Mouse (Mus musculus) layer of hippocampus, adult 18-20 months (tissue): ENCODE data around the gene Map3k20. TPM values are rescaled to one million over a fixed set of nuclear protein-coding genes. Genes with fewer than 3 reads are reported as not detected.
A peak's percentile ranks its signal among the peaks of the same experiment; 100 is the strongest.

Source experiments
- DNase-seq, 2 experiments: peaks; one replicate each; pipeline ENCODE4 v3.0.0; 2022; ENCODE audit warnings: low spot score in 2 of 2
- total RNA-seq, 2 experiments: library from RNA; stranded (reverse); gene quantifications; 2 replicates each; pipeline ENCODE4 v1.2.3; 2021

Map3k20 gene
- total RNA-seq, 2 experiments from 2014 or later: 12.6 to 16.8 TPM

GRCm38 (mm10) chr2:72416095-72417080 lies 131.0 kb downstream of the Map3k20 start:
- DNase-seq: no peak

DNA sequence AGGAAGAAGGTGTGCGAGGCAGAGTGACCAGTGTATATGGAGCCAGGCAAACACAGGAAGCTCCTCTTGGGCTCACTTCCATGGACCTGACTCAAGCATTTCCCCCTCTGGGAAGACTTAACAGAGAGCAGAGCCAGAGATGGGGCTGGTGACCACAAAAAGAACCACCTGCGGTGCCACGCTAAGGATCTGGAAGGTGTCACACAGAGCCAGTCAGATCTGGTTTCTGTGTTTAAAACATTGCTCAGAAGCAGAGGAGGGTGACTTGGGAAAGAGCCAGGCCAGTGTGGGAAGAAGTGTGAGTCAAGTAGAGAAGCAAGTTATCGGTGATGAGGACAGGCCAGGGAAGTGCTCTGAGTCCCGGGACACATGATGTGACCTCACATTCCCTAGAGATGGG lies 135.1 kb downstream of the Map3k20 start:
- no peak for DNase-seq

DNA sequence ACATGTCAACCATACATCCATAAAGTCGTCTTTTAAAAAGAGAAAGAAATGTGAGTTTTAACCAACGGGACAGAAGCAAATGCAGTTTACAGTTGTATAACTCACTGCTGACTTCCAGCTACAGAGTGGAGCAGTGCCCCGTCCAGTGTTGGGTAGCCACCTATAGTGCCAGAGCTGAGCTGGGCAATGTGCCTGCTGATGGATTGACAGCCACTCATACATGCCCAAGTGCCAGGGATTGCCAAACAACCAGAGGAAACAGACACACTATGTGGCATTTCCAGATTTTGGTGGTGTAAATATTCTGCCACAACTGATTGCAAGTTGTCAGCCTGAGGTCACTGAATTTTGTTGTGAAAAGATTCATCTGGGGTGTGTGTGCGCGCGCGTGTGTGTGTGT lies 139.2 kb downstream of the Map3k20 start:
- no peak for DNase-seq

GRCm38 (mm10) chr2:72426776-72427175 lies 141.3 kb downstream of the Map3k20 start:
- peak; percentile 16 to 55 for DNase-seq

DNA sequence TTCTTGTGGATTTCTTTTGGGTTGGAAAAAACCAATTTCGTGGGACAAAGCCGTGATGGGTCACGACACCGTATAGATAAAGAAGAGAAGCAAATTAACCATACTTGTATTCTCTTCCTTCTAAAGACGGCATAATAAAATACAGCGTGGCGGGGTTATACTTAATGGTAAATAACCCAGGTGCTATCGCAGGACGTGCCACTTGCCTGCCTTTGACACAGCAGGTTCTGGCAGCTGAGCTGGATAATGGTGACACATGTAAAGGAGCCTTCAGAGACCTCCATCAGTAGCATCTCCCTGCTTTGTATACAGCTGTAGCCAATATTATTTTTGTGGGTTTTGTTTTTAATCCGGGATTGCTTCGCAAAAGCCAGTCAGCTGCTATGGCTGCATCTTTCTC lies 141.9 kb downstream of the Map3k20 start:
- DNase-seq: no peak

GRCm38 (mm10) chr2:72438941-72439533 lies 153.6 kb downstream of the Map3k20 start:
- no peak for DNase-seq

- peak in 1 of 2 experiments; percentile 15 for DNase-seq
Measured at GRCm38 (mm10) chr2:72441010-72441409, 155.6 kb downstream of the Map3k20 start.

GRCm38 (mm10) chr2:72442825-72443224 lies 157.4 kb downstream of the Map3k20 start:
- no peak for DNase-seq

- no peak for DNase-seq
Measured at GRCm38 (mm10) chr2:72443960-72444359, 158.5 kb downstream of the Map3k20 start.

- DNase-seq: no peak
Measured at GRCm38 (mm10) chr2:72446106-72446505, 160.7 kb downstream of the Map3k20 start.

DNA sequence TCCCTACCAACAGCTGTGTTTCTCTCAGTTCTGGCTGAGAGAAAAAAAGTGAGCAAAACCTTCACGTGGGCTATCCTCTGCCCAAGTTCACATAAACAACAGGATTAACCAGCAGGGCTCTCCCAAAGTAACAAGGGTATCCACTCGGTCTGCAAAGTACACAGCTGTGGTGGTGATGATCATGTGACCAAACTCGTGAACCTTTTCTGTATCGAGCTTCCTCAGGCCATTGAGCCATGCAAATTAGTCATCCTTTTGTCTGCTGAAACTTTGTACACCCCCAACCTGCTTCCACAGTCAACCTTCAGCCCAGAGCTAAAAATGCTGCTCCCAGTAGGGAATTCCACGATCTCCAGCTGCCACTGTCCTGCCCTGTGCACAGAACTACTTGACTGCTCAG lies 161.2 kb downstream of the Map3k20 start:
- DNase-seq: no peak

- DNase-seq: no peak
Measured at GRCm38 (mm10) chr2:72453563-72453962, 168.1 kb downstream of the Map3k20 start.

DNA sequence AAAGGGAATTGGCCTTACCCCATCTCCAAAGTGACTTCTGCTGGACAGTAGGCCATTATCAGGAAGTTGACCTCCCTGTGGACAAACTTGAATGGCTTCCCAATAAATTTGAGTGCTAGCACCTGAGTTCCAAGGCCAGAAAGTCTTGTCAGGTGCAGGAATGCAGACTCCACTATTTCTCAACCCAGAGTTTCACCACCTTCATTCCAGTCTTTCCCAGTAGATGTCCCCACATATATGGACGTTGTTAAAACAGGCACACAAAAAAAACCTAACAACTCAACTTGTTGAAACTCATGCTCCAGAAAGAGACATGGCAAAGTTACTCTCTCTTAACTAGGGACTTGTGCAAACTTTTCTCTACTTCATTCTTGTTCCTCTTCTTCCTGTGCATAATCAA lies 170.8 kb downstream of the Map3k20 start:
- no peak for DNase-seq

GRCm38 (mm10) chr2:72464376-72465014 lies 179.1 kb downstream of the Map3k20 start:
- no peak for DNase-seq

DNA sequence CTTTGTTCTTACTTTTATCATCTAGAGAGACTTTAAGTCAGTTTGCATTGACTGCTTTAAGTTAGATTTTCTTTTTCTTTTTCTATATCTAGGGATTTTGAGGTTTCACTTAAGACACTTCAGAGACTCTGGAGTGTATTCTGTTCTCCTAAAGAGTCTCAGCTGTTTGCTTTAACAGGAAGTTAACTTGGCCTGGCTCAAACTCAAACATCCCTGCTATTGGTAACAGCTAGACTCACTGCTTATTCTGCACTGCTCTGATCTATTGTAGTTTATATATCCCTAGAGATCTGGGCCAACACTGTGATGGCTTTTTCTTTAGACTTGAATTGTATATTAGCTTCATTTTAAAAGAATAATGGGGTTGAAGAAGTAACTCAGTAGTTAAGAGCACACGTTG lies 182.2 kb downstream of the Map3k20 start:
- DNase-seq: no peak

DNA sequence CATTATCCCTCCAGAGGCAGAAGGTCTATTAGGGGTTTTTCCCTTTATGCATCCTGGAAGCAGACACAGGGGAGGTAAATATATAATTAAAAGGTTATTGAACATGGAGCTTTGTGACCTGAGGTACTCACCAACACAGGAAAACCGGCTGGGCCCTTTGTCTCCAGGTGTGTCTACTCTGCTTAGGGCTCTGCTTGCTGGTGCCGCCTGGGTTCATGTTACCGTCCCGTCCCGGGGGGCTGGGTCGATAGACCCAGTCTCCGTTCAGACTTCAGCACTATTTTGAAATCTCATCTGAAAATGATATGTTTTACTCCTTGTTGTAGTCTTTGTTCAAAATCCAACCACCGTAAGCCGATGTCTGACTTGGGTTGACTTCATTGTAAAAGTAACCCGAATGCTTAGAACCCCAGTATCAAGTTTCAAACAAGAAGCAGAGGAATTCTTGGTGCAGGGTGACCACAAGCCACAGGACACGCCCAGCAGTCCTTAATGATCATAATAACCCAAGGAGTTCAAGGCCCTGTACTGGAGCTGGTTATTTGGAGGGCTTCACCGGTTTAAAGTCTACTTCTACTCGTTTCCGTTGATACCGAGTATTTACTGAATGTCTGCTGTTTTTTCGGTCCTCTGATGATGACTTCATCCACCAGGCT lies 186.1 kb downstream of the Map3k20 start:
- no peak for DNase-seq

DNA sequence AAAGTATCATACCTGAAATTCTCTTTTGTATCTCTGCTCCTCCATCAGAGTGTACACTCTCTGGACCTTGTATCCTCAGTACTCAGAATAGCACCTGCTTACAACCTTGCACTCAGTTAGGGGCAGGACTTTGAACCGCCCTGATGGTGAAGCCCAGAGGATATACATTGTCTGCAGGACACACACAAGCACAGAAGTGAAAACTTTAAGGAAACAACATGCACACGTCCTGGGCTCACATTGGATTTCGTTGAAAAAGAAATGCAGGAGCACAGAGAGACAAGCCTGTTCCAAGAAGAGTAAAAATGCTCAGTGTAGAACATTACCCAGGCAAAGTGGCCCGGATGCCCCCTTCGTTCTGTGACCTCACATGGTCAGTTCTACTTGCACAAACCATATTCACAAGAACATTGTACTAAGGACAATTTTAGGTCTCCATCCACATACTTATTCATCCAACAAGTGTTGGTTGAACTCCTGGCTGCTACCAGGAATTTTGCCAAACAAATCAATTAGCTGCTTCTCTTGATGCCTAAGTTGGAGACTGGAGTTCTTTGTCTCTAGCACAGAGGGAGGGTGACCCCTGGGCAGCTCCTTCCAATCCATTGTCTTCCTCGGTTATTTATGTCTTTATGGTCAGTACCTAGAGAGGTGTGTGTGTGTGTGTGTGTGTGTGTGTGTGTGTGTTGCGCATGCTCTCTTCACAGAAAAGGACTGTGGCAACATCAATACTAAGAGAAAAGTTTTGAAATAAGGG lies 189.3 kb downstream of the Map3k20 start:
- DNase-seq: no peak

GRCm38 (mm10) chr2:72475423-72475796 lies 190.0 kb downstream of the Map3k20 start:
- DNase-seq: no peak

DNA sequence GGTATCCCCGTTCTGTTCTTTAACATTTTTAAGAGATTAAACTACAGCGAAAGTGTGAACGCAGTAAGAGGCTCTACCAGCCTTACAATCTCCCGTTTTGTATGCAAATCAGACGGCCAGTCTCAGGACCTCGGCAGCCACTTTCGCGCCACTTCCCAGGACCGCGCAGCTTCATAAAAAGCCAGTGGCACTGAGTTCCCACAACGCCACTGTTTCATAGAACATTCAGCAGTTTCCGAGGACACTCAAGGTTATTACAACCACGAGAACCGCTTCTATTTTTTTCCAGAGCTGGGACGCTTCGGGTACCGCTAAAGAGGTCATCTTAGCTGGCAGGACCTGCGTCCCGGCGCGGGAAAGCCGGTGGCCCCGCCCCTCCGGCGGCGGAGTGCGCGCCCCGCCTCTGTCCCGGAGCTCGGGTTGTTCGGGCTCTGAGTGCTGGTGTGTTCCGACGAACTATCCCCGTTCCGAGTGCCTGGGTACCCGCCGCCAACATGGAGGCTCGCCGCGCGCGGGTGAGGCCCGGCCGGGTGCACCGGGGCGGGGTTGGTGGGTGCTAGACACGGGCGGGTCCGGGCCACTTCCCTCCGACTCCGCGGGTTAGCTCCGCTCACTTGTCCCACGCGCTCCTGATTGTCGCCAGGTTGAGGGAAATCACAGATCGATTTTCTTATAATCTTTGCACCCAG lies 190.5 kb downstream of the Map3k20 start, which contains the start of gene Cdca7:
Gene Cdca7 (plus strand): TSS at position 363 of the 689 bp plus-strand sequence.
- DNase-seq: peak; percentile 23 to 61
